Mouse (Mus musculus): ENCODE data around the gene Gm38392. TPM values are rescaled to one million over a fixed set of nuclear protein-coding genes. Genes with fewer than 3 reads are reported as not detected.

Gm38392 gene
- total and polyA plus RNA-seq, 2 experiments from 2014 or later: 0.21 TPM; not detected in 1

GRCm38 (mm10) chr3:88204751-88205150 is 82.3 kb downstream of the Gm38392 start:
- 0 out of 2 replicates have a peak overlapping the region, but pooled peaks have one; percentile 36 for H3K9ac ChIP-seq (replicated peaks; ENCODE audit: low read length, poor library complexity, severe bottlenecking)
- no peak overlapping the region for H3K4me3 ChIP-seq (ENCODE audit: low read depth, low read length)
- peaks cover under 1% of the 10 kb centered on the region; the same call in 1 of the 2 replicates for H3K4me1 ChIP-seq (ENCODE audit: insufficient read depth, low read length)
- peaks cover 18% of the 10 kb centered on the region; the same call in 1 of the 2 replicates for H3K27me3 ChIP-seq (ENCODE audit: insufficient read depth, low read length)
- H3K36me3 ChIP-seq (ENCODE audit: insufficient read depth, low read length): no peaks in the 10 kb centered on the region
- no peak overlapping the region for H3K4me2 ChIP-seq (ENCODE audit: low read depth, low read length, poor library complexity, severe bottlenecking)
- ATAC-seq (ENCODE audit: low FRiP score) (no peak), DNase-seq (ENCODE audit: low spot score) (peak; percentile 50)
- no peak for TF ChIP-seq CTCF (IDR thresholded peaks at IDR 0.05)
- WGBS: 23% methylated on average over 1 of the region's 1 CpGs
- H3K9me3 ChIP-seq (ENCODE audit: low read length): no peaks in the 10 kb centered on the region
- peak overlapping the region; percentile 93 for H3K27ac ChIP-seq (ENCODE audit: low read depth, low read length)

- DNase-seq (ENCODE audit: low spot score) (peak; percentile 5), ATAC-seq (ENCODE audit: low FRiP score) (no peak)
- peaks cover 18% of the 10 kb centered on the region; the same call in 1 of the 2 replicates for H3K27me3 ChIP-seq (ENCODE audit: insufficient read depth, low read length)
- H3K4me1 ChIP-seq (ENCODE audit: insufficient read depth, low read length): no peaks in the 10 kb centered on the region
- WGBS: 13% methylated on average over 7 of the region's 7 CpGs
- H3K36me3 ChIP-seq (ENCODE audit: insufficient read depth, low read length): no peaks in the 10 kb centered on the region
- no peak overlapping the region for H3K4me3 ChIP-seq (ENCODE audit: low read depth, low read length)
- 0 out of 2 replicates have a peak overlapping the region, but pooled peaks have one; percentile 0 for H3K9ac ChIP-seq (replicated peaks; ENCODE audit: low read length, poor library complexity, severe bottlenecking)
- peak overlapping the region; percentile 93 for H3K27ac ChIP-seq (ENCODE audit: low read depth, low read length)
- TF ChIP-seq CTCF (IDR thresholded peaks at IDR 0.05): no peak
- no peaks in the 10 kb centered on the region for H3K9me3 ChIP-seq (ENCODE audit: low read length)
- no peak overlapping the region for H3K4me2 ChIP-seq (ENCODE audit: low read depth, low read length, poor library complexity, severe bottlenecking)
Measured at GRCm38 (mm10) chr3:88203999-88204700, 82.9 kb downstream of the Gm38392 start.

GRCm38 (mm10) chr3:88203456-88203855 is 83.6 kb downstream of the Gm38392 start:
- H3K4me3 ChIP-seq (ENCODE audit: low read depth, low read length): no peak overlapping the region
- WGBS: 9% methylated on average over 5 of the region's 5 CpGs
- H3K27me3 ChIP-seq (ENCODE audit: insufficient read depth, low read length): peaks cover 21% of the 10 kb centered on the region; the same call in 1 of the 2 replicates
- no peaks in the 10 kb centered on the region for H3K4me1 ChIP-seq (ENCODE audit: insufficient read depth, low read length)
- H3K9ac ChIP-seq (replicated peaks; ENCODE audit: low read length, poor library complexity, severe bottlenecking): no peak overlapping the region
- H3K4me2 ChIP-seq (ENCODE audit: low read depth, low read length, poor library complexity, severe bottlenecking): no peak overlapping the region
- H3K36me3 ChIP-seq (ENCODE audit: insufficient read depth, low read length): no peaks in the 10 kb centered on the region
- no peaks in the 10 kb centered on the region for H3K9me3 ChIP-seq (ENCODE audit: low read length)
- ATAC-seq (ENCODE audit: low FRiP score) (no peak), DNase-seq (ENCODE audit: low spot score) (peak; percentile 56)
- peak overlapping the region; percentile 93 for H3K27ac ChIP-seq (ENCODE audit: low read depth, low read length)
- TF ChIP-seq CTCF (IDR thresholded peaks at IDR 0.05): no peak

DNA sequence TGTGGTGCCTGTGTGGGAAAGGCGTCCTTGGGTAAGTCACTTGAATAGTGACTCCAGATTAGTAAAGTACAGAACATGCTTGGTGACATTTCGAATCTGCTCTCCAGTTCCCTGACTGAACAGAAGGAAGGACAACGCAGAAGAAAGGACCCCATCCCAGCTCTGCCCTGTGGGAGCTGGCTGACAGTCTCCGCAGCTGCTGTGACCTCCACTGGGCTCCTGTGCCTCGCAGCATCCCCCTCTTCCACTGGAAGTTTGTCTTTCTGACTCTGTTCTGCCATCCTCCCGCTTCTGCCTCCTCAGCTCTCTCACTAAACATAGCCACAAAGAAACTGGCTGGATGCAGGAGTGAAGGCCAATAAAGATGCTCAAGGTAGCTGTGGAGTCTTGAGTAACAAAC is 84.0 kb downstream of the Gm38392 start:
- ATAC-seq (ENCODE audit: low FRiP score): no peak
- 12% methylated on average over 6 of the region's 6 CpGs for WGBS
- Histone ChIP-seq H3K4me2 (ENCODE audit: low read depth, low read length, poor library complexity, severe bottlenecking) (no peak overlapping the region; the same call in 1 of the 2 replicates), H3K27me3 (ENCODE audit: insufficient read depth, low read length) (peaks cover 22% of the 10 kb centered on the region; the same call in 1 of the 2 replicates), H3K36me3 (ENCODE audit: insufficient read depth, low read length) (no peaks in the 10 kb centered on the region), H3K27ac (ENCODE audit: low read depth, low read length) (peak overlapping the region; percentile 57), H3K4me3 (ENCODE audit: low read depth, low read length) (no peak overlapping the region), H3K9ac (replicated peaks; ENCODE audit: low read length, poor library complexity, severe bottlenecking) (no peak overlapping the region), H3K4me1 (ENCODE audit: insufficient read depth, low read length) (no peaks in the 10 kb centered on the region), H3K9me3 (ENCODE audit: low read length) (no peaks in the 10 kb centered on the region)
- DNase-seq (ENCODE audit: low spot score): peak; percentile 30
- no peak for TF ChIP-seq CTCF (IDR thresholded peaks at IDR 0.05)

DNA sequence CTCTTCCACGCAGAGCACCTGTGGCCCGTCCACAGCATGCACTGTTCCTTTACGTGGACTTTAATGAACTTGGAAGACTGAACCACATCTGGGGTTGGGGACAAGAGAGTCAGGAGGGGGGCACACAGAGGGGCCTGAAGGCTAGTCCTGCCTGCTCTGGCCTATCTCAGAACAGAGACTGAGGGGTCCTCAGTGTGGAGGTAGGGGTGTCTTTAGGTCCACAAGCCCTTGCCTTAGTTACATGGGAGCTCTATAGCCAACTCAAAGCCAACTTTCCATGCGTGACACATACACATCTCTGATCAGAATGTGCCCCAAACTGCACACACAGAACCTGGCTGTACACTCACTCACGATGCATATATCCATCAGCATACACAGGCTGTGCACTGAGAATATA is 85.4 kb downstream of the Gm38392 start:
- DNase-seq (ENCODE audit: low spot score) (peak; percentile 2), ATAC-seq (ENCODE audit: low FRiP score) (no peak)
- WGBS: 25% methylated on average over 5 of the region's 5 CpGs
- H3K4me2 ChIP-seq (ENCODE audit: low read depth, low read length, poor library complexity, severe bottlenecking): peak overlapping the region; percentile 83
- H3K9ac ChIP-seq (replicated peaks; ENCODE audit: low read length, poor library complexity, severe bottlenecking): peak overlapping the region; percentile 86; the same call in 1 of the 2 replicates
- H3K36me3 ChIP-seq (ENCODE audit: insufficient read depth, low read length): no peaks in the 10 kb centered on the region
- TF ChIP-seq CTCF (IDR thresholded peaks at IDR 0.05): no peak
- H3K4me3 ChIP-seq (ENCODE audit: low read depth, low read length): peak overlapping the region; percentile 49
- H3K4me1 ChIP-seq (ENCODE audit: insufficient read depth, low read length): no peaks in the 10 kb centered on the region
- H3K9me3 ChIP-seq (ENCODE audit: low read length): no peaks in the 10 kb centered on the region
- peaks cover 22% of the 10 kb centered on the region; the same call in 1 of the 2 replicates for H3K27me3 ChIP-seq (ENCODE audit: insufficient read depth, low read length)
- H3K27ac ChIP-seq (ENCODE audit: low read depth, low read length): peak overlapping the region; percentile 67

DNA sequence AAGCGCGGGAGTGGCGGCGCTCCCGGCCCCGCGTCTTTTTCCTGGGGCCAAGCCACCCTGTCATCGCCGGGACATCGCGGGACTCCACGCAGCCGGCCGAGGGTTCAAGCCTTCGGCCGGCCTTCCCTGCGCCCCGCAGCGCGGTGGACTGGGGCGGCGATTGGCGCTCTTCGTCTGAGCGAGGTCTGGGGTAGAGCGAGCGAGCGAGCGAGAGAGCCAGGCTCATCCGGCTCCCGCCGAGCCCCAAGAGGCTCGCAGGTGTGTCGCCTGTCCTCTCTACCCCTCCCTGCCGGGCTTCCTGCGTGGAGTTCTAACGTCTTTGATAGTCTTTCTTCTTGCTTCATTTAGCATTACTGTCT is 86.1 kb downstream of the Gm38392 start:
- WGBS: 1% methylated on average over 36 of the region's 37 CpGs
- H3K27ac ChIP-seq (ENCODE audit: low read depth, low read length): peak overlapping the region; percentile 67
- TF ChIP-seq CTCF (IDR thresholded peaks at IDR 0.05): no peak
- H3K4me1 ChIP-seq (ENCODE audit: insufficient read depth, low read length): no peaks in the 10 kb centered on the region
- peak overlapping the region; percentile 83 for H3K4me2 ChIP-seq (ENCODE audit: low read depth, low read length, poor library complexity, severe bottlenecking)
- H3K9ac ChIP-seq (replicated peaks; ENCODE audit: low read length, poor library complexity, severe bottlenecking): peak overlapping the region; percentile 86
- H3K36me3 ChIP-seq (ENCODE audit: insufficient read depth, low read length): no peaks in the 10 kb centered on the region
- H3K27me3 ChIP-seq (ENCODE audit: insufficient read depth, low read length): peaks cover 23% of the 10 kb centered on the region
- peak; percentile 32 for DNase-seq (ENCODE audit: low spot score)
- ATAC-seq (ENCODE audit: low FRiP score): no peak
- H3K9me3 ChIP-seq (ENCODE audit: low read length): no peaks in the 10 kb centered on the region
- peak overlapping the region; percentile 49 for H3K4me3 ChIP-seq (ENCODE audit: low read depth, low read length)

Measured in midbrain, postnatal 0 days (tissue).